Mouse (Mus musculus) CH12F3 (cell line): ENCODE results near the gene Pdss2.
"Not testable (repeated sequence)": the region's sequence is repeated elsewhere in the genome, so short reads cannot be mapped to it uniquely, and the experiment has no call there.

ENCODE experiments used
- in situ Hi-C: fragments of 300-500 bp; cut with MboI; formaldehyde crosslinking; loops from 2 replicates; pipeline ENCODE4 v1.14.3; 2020; ENCODE audit warnings: low sequenced_read_pairs

Pdss2 gene

GRCm38 (mm10) chr10:43368611-43369010 is 147.3 kb downstream of the Pdss2 start:
- in situ Hi-C loops: no loop called here

GRCm38 (mm10) chr10:43372315-43372714 is 151.0 kb downstream of the Pdss2 start:
- in situ Hi-C loops: no loop called here

- in situ Hi-C loops: no loop called here
Observed at GRCm38 (mm10) chr10:43373035-43373434, 151.7 kb downstream of the Pdss2 start.

GRCm38 (mm10) chr10:43373666-43374065 is 152.4 kb downstream of the Pdss2 start:
- in situ Hi-C loops: no loop called here

- in situ Hi-C loops: no loop called here
Observed at GRCm38 (mm10) chr10:43375286-43375685, 154.0 kb downstream of the Pdss2 start.

- in situ Hi-C loops: no loop called here
Observed at GRCm38 (mm10) chr10:43376749-43377148, 155.5 kb downstream of the Pdss2 start.

GRCm38 (mm10) chr10:43378279-43378678 is 157.0 kb downstream of the Pdss2 start:
- in situ Hi-C loops: no loop called here

- in situ Hi-C loops: no loop called here
Observed at GRCm38 (mm10) chr10:43378732-43379644, 157.7 kb downstream of the Pdss2 start.

- in situ Hi-C loops: no loop called here
Observed at GRCm38 (mm10) chr10:43382660-43383059, 161.4 kb downstream of the Pdss2 start.

GRCm38 (mm10) chr10:43384623-43385022 is 163.3 kb downstream of the Pdss2 start:
- in situ Hi-C loops: no loop called here

GRCm38 (mm10) chr10:43392921-43393320 is 171.6 kb downstream of the Pdss2 start:
- in situ Hi-C loops: no loop called here

- in situ Hi-C loops: no loop called here
Observed at GRCm38 (mm10) chr10:43393818-43394217, 172.5 kb downstream of the Pdss2 start.

GRCm38 (mm10) chr10:43395824-43396223 is 174.5 kb downstream of the Pdss2 start:
- in situ Hi-C loops: no loop called here

GRCm38 (mm10) chr10:43399596-43400316 is 178.5 kb downstream of the Pdss2 start:
- in situ Hi-C loops: no loop called here

- in situ Hi-C loops: no loop called here
Observed at GRCm38 (mm10) chr10:43406107-43406506, 184.8 kb downstream of the Pdss2 start.

- in situ Hi-C loops: no loop called here
Observed at GRCm38 (mm10) chr10:43406885-43407284, 185.6 kb downstream of the Pdss2 start.

GRCm38 (mm10) chr10:43409506-43410230 is 188.4 kb downstream of the Pdss2 start:
- in situ Hi-C loops: no loop called here

- in situ Hi-C loops: not testable (repeated sequence)
Observed at GRCm38 (mm10) chr10:43411164-43411563, 189.9 kb downstream of the Pdss2 start.

GRCm38 (mm10) chr10:43417346-43417745 is 196.1 kb downstream of the Pdss2 start:
- in situ Hi-C loops: no loop called here

- in situ Hi-C loops: no loop called here
Observed at GRCm38 (mm10) chr10:43420660-43421413, 199.6 kb downstream of the Pdss2 start.
